Mouse (Mus musculus): ENCODE results near the gene Mrps6. TPM values are rescaled to one million over a fixed set of nuclear protein-coding genes. Genes with fewer than 3 reads are reported as not detected.

Gene Mrps6
- polyA plus RNA-seq, 1 experiment from 2014 or later, result 201 TPM

DNA sequence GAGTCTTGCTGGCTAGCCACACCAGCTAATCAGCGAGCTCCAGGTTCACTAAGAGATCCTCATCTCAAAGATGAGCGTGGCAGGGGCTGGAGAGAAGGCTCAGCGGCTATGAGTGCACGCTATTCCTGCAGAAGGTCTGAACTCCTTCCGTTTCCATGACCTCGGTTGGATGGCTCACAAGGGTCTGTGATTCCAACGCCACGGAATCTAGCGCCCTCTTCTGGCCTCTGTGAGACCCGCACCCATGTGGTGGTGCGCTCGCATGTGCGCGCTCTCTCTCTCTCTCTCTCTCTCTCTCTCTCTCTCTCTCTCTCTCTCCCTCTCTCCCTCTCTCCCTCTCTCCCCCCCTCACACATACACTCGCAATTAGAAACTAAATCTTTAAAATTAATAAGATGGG lies 78.2 kb downstream of the Mrps6 start:
- Histone ChIP-seq H3K9me3 (no peaks in the 10 kb centered on the region), H3K4me1 (replicated peaks) (peaks cover 24% of the 10 kb centered on the region), H3K4me2 (no peak overlapping the region), H3K27ac (no peak overlapping the region), H3K27me3 (no peaks in the 10 kb centered on the region), H3K9ac (no peak overlapping the region), H3K4me3 (no peak overlapping the region), H3K36me3 (no peaks in the 10 kb centered on the region)
- no peak for ATAC-seq (ENCODE audit: low FRiP score)
- WGBS, result 94% methylated on average over 15 of the region's 15 CpGs

- Histone ChIP-seq H3K9ac (no peak overlapping the region), H3K27me3 (no peaks in the 10 kb centered on the region), H3K4me2 (no peak overlapping the region), H3K27ac (no peak overlapping the region), H3K36me3 (no peaks in the 10 kb centered on the region), H3K4me3 (no peak overlapping the region), H3K4me1 (replicated peaks) (peaks cover 33% of the 10 kb centered on the region), H3K9me3 (no peaks in the 10 kb centered on the region)
- no peak for ATAC-seq (ENCODE audit: low FRiP score)
- 31% methylated on average over 15 of the region's 15 CpGs for WGBS
Observed at GRCm38 (mm10) chr16:92139386-92140261, 81.6 kb downstream of the Mrps6 start.

DNA sequence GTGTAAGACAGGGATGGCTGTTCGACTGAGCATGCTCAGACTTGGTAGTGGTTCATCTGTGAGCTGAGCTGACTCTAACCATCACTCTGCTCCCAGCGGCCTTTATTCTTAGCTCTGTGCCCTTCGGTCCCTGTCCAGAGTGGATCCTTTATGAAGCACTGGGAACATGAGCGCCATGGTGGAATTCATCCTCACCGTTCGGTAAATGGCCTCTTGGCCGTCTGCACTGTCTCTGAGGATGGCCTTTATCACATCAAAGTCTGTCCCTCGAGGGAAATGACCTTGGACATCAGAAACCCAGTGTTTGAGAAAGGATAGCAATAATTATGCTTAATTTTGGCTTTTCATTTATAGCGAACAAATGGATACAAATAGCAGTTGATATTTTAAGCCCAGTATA lies 82.3 kb downstream of the Mrps6 start:
- Histone ChIP-seq H3K4me1 (replicated peaks) (peaks cover 33% of the 10 kb centered on the region), H3K27me3 (no peaks in the 10 kb centered on the region), H3K4me2 (no peak overlapping the region), H3K9me3 (no peaks in the 10 kb centered on the region), H3K9ac (no peak overlapping the region), H3K27ac (no peak overlapping the region; the same call in 1 of the 2 replicates), H3K36me3 (no peaks in the 10 kb centered on the region), H3K4me3 (no peak overlapping the region)
- ATAC-seq (ENCODE audit: low FRiP score), result no peak
- WGBS, result 60% methylated on average over 9 of the region's 9 CpGs

DNA sequence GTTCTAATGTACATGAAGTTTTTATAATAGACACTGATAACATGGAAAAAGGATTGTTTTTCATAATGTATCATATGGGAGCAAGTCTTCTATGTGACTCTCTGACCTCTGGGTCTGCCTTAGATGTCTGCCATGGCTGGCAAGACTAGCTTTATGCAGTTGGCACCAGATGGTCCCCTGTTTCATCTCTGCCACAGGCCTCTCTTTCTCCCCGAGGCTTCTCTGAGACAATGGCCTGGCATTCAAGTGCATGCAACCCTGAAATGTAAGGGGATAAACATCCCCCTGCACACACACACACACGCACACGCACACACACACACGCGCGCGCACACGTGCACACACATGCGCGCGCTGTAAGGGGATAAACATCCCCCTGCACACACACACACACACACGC lies 83.0 kb downstream of the Mrps6 start:
- no peaks in the 10 kb centered on the region for H3K27me3 ChIP-seq
- H3K9ac ChIP-seq, result no peak overlapping the region
- H3K4me1 ChIP-seq (replicated peaks), result peaks cover 33% of the 10 kb centered on the region
- no peaks in the 10 kb centered on the region for H3K36me3 ChIP-seq
- WGBS, result 83% methylated on average over 12 of the region's 12 CpGs
- no peak overlapping the region for H3K4me2 ChIP-seq
- no peak overlapping the region for H3K27ac ChIP-seq
- H3K9me3 ChIP-seq, result no peaks in the 10 kb centered on the region
- H3K4me3 ChIP-seq, result no peak overlapping the region
- no peak for ATAC-seq (ENCODE audit: low FRiP score)

DNA sequence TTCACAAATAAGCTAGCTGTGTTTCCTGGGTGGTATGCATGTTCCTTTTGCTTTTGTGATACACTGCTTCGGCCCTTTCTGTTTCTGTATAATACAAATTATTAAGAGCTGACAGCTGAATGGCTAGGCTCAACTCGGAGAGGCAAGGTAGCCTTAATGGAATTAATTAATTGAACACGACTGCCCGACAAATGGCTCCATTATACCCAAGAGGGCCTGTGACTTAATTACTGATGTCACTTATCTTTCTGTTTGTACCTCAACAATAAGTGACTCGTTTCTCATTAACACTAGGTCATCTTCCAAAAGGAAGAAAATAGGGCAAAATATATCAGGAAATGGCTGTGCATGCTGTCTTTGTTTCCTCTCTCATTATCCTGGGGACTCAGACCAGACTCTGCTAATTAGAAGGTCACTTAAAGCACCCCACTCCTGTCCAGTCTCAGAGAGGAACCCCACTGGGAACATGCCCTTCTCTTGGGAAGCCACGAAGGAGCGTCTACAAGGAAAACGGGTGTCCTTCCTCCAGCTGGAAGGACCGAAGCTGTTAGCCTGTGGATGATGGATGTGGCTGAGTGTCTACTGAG lies 84.4 kb downstream of the Mrps6 start:
- H3K9me3 ChIP-seq, result no peaks in the 10 kb centered on the region
- no peak overlapping the region for H3K4me3 ChIP-seq
- H3K27me3 ChIP-seq, result no peaks in the 10 kb centered on the region
- ATAC-seq (ENCODE audit: low FRiP score), result peak; percentile 39; the same call in 1 of the 2 replicates
- peaks cover 33% of the 10 kb centered on the region for H3K4me1 ChIP-seq (replicated peaks)
- no peak overlapping the region for H3K9ac ChIP-seq
- H3K36me3 ChIP-seq, result no peaks in the 10 kb centered on the region
- H3K4me2 ChIP-seq, result no peak overlapping the region
- WGBS, result 34% methylated on average over 9 of the region's 9 CpGs
- peak overlapping the region; percentile 71 for H3K27ac ChIP-seq

GRCm38 (mm10) chr16:92147631-92148366 lies 89.7 kb downstream of the Mrps6 start:
- WGBS, result 91% methylated on average over 12 of the region's 12 CpGs
- no peak for ATAC-seq (ENCODE audit: low FRiP score)
- Histone ChIP-seq H3K4me2 (no peak overlapping the region), H3K4me1 (replicated peaks) (peaks cover 13% of the 10 kb centered on the region), H3K4me3 (no peak overlapping the region), H3K27me3 (no peaks in the 10 kb centered on the region), H3K9ac (no peak overlapping the region), H3K36me3 (no peaks in the 10 kb centered on the region), H3K9me3 (no peaks in the 10 kb centered on the region), H3K27ac (no peak overlapping the region)

DNA sequence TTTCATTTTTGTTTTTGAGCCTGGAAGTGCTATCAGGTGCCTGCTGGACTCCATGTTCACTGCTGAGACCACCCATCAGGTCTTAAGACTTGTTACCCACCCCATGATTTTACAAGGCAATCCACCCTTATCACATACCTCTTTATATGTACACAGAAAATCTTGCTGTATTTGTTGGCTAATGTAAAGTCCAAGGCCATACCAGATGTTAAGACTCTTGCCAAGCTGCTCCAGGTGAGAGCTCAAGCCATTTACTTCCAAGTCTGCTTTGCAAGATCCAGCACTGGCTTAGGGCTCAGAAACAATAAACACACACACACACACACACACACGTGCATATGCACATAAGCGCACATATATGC lies 90.3 kb downstream of the Mrps6 start:
- H3K4me1 ChIP-seq (replicated peaks), result peaks cover 8% of the 10 kb centered on the region; the same call in 1 of the 2 replicates
- no peaks in the 10 kb centered on the region for H3K9me3 ChIP-seq
- ATAC-seq (ENCODE audit: low FRiP score), result no peak
- no peak overlapping the region for H3K4me3 ChIP-seq
- H3K4me2 ChIP-seq, result no peak overlapping the region
- no peak overlapping the region for H3K27ac ChIP-seq
- H3K27me3 ChIP-seq, result no peaks in the 10 kb centered on the region
- no peaks in the 10 kb centered on the region for H3K36me3 ChIP-seq
- WGBS, result 95% methylated on average over 2 of the region's 2 CpGs
- H3K9ac ChIP-seq, result no peak overlapping the region

GRCm38 (mm10) chr16:92150975-92151374 lies 92.9 kb downstream of the Mrps6 start:
- H3K27me3 ChIP-seq, result 0 out of 2 replicates have a peak, but pooled peaks cover 3% of the 10 kb centered on the region
- no peak overlapping the region for H3K4me3 ChIP-seq
- H3K4me2 ChIP-seq, result no peak overlapping the region
- H3K9ac ChIP-seq, result no peak overlapping the region
- no peak for ATAC-seq (ENCODE audit: low FRiP score)
- WGBS, result 53% methylated on average over 4 of the region's 4 CpGs
- no peak overlapping the region for H3K27ac ChIP-seq
- peaks cover 8% of the 10 kb centered on the region; the same call in 1 of the 2 replicates for H3K4me1 ChIP-seq (replicated peaks)
- H3K9me3 ChIP-seq, result no peaks in the 10 kb centered on the region
- H3K36me3 ChIP-seq, result no peaks in the 10 kb centered on the region

- H3K27ac ChIP-seq, result peak overlapping the region; percentile 87
- H3K4me3 ChIP-seq, result peak overlapping the region; percentile 45
- peaks cover 20% of the 10 kb centered on the region for H3K4me1 ChIP-seq (replicated peaks)
- peak overlapping the region; percentile 80 for H3K4me2 ChIP-seq
- H3K9me3 ChIP-seq, result no peaks in the 10 kb centered on the region
- 0 out of 2 replicates have a peak, but pooled peaks cover 3% of the 10 kb centered on the region for H3K27me3 ChIP-seq
- H3K9ac ChIP-seq, result peak overlapping the region; percentile 72
- WGBS, result 4% methylated on average over 14 of the region's 14 CpGs
- ATAC-seq (ENCODE audit: low FRiP score), result peak; percentile 79
- H3K36me3 ChIP-seq, result no peaks in the 10 kb centered on the region
Observed at GRCm38 (mm10) chr16:92158021-92158455, 100.0 kb downstream of the Mrps6 start.

- H3K27ac ChIP-seq, result peak overlapping the region; percentile 87
- ATAC-seq (ENCODE audit: low FRiP score), result peak; percentile 97
- H3K9ac ChIP-seq, result peak overlapping the region; percentile 72
- no peaks in the 10 kb centered on the region for H3K36me3 ChIP-seq
- H3K9me3 ChIP-seq, result no peaks in the 10 kb centered on the region
- H3K4me3 ChIP-seq, result peak overlapping the region; percentile 45
- peak overlapping the region; percentile 80 for H3K4me2 ChIP-seq
- H3K27me3 ChIP-seq, result 0 out of 2 replicates have a peak, but pooled peaks cover 3% of the 10 kb centered on the region
- H3K4me1 ChIP-seq (replicated peaks), result peaks cover 20% of the 10 kb centered on the region
- WGBS, result 3% methylated on average over 29 of the region's 30 CpGs
Observed at GRCm38 (mm10) chr16:92158461-92159091, 100.5 kb downstream of the Mrps6 start.

DNA sequence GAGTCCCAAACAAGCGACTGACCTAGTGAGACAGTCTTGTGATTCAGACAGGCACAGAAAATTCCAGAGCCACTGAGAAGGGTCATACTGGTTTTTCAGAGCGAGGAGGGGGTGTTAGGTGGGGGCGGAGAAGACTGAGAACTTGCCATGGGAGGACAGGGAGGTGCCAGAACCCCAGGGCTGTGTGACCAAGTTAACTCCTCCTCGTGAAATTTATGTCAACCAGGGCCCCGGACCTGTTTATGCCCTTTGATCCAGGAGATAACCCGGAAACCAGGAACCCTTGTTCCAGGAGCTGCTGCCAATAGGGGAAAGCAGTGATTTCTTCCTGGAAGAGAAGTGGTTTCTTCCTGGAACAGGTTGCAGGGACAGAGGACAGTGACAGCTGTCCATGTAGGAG lies 101.0 kb downstream of the Mrps6 start:
- WGBS, result 53% methylated on average over 6 of the region's 6 CpGs
- H3K4me1 ChIP-seq (replicated peaks), result peaks cover 20% of the 10 kb centered on the region
- 0 out of 2 replicates have a peak, but pooled peaks cover 3% of the 10 kb centered on the region for H3K27me3 ChIP-seq
- H3K36me3 ChIP-seq, result no peaks in the 10 kb centered on the region
- H3K9ac ChIP-seq, result peak overlapping the region; percentile 72
- no peak; the same call in 1 of the 2 replicates for ATAC-seq (ENCODE audit: low FRiP score)
- H3K4me2 ChIP-seq, result peak overlapping the region; percentile 80
- no peaks in the 10 kb centered on the region for H3K9me3 ChIP-seq
- H3K27ac ChIP-seq, result peak overlapping the region; percentile 87
- peak overlapping the region; percentile 45 for H3K4me3 ChIP-seq

Measured in hindbrain, embryonic 13.5 days (tissue).